Mouse (Mus musculus): ENCODE results near the gene Dbr1.

DNA sequence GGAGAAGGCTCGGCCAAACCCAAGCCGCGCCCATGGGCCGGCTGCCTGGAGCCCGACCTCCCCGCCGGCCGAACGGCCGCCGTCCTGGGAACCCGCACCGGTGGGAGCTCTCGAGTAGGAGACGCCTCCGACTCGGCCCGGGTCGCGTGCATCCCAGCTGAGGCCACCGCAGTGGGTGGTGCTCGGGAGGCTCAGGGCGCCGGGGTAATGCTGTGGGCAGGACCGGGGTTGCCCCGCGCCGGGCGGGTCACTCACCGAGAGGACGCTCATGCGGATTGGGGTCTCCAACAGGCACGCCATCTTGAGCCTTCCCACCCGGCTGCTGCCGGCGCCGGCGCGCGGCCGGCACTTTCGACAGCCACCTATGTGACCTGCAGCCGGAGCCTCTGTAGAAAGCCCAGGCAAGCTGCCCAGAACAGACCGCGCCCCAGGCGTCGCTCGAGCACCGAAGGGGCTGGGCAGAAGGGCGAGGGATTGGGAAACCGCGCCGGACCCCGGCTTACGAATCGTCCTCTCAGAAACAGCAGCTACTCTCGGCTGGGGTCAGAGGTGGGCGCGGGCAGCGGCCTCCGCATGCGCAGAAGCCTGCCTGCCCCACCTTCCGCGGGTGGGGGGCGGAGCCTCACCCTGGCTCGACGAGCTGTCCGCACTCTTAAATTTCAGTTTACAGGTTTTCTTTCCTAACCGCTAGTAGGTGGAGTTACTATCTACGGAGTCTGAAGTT, 7.1 kb upstream of the Dbr1 start, which contains the start of gene Armc8:
- TF ChIP-seq POLR2A (IDR thresholded peaks at IDR 0.05; ENCODE audit: insufficient read depth, low read depth, low read length) (peak; percentile 50; the same call in 1 of the 2 replicates), CTCF (IDR thresholded peaks at IDR 0.05; ENCODE audit: insufficient read depth, low read depth, low read length) (no peak)

Data from olfactory bulb, adult 2 months (tissue).